Mouse (Mus musculus) fat pad, adult 2 months (tissue): ENCODE data around the gene Ttc23.

Experiments
- DNase-seq: peaks from one replicate; pipeline ENCODE4 v3.0.0-alpha.2; 2011; ENCODE audit warnings: low read depth, low spot score; ENCODE audit errors: extremely low read depth

The Ttc23 gene

DNA sequence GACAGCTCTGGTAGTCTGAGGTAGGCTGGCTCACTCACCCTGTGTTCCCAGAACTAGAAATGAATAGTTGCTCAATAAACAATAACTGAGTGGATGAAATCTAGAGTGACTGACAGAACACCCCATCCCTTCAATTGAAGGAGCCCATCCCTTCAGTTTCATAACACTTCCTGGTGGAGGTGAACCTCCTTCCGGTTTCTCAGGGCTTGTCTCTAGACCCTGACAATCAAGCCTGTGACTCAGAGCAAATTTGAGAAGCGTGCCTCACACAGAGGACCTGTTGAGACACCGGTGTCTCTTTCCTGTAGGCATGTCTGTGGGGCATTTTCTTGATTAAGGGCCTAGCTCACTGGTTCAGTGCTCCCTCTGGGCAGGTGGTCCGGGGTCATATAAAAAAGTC, 151.3 kb downstream of the Ttc23 start:
- no peak for DNase-seq

DNA sequence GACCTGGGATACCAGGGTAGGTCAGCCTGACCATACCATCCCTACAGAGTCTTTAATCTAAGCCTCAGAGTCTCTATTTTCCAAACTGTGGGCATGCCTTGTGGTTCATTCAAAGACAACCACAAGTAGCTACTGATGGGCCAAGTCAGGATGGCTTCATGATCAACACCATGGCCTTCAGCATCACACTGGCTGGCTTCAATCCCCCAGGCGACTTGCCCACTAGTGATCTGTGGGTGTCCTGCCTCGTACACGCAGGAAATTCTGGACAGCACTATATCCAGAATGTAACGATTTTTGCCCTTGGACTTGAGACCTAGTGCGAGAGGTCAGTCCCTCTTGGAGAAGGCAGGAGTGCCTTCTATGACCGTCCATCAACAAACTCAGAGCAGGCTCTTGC, 153.3 kb downstream of the Ttc23 start:
- no peak for DNase-seq

DNA sequence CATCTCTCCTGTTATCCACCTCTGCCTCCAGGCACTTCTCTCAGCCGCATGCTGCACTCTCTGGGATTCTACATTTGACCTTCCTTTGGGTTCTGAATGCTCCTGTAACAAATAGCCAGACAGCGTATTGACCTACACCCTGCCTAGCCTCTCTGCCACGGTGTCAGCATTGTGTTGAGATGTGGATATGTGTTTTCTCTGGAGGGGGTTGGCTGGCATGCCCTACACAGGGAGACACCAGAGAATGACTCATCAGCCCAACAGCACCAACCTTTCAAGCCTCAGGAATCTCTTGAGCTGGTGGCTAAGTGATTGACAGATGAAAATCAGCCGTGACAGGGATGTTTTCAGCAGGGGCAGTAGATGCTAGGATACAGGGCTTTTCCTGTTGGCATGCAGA, 153.8 kb downstream of the Ttc23 start:
- DNase-seq: no peak

DNA sequence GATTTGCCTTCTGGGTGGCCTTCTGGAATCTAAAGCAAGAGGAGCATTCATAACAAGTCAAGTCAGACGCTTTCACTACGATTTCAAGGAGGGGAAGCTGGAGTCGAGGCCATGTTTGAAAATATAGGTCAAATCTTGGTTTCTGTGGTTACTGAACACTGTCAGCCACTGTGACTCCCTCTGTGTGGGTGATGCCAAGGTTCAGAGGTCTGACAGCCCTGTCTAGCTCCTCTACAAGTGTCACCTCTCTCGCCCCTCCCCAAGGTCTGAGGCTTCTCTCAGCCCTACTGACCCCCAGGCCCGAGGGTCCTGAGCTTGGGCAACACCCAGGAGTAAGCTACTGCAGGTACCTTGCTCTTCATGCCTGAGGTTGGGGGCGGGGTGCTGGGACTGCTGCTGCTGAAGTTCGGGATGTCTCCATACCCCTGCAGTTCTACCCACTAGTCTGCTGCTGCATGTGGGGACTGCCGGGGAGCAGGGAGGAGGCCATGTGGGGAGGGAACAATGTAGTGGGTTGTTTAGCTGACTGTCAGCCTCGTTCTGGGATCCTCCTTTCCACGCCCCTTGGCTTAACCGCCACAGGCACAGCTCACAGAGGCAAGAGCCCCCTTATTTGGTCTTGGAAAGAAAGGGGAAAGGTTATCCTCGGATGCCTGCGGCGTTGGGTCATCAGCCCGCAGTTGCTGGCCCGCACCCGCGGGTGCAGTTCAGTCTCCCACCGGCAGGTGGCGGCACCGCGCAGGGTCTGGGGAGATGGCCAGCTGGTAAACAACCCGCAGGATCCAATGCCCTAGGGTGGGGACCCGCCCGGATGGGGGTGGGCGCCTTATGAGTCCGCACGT, 156.0 kb downstream of the Ttc23 start:
- DNase-seq: no peak

DNA sequence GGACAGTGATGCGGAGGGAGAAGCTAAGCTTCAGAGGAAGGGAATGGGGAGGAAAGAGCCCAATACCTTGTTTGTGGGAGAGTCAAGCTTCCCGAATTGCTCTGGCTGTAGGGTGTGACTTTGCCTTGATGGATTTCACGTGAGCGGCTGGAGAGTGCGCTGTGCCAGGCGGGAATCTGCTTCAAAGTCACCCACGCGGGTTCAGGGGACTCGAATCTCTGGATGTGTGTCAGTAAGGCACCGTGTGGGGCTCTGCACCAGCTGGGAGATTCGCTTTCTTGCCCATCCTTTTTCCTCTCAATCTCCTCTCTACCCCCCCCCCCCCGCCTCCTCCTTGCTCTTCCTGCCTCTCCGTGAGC, 156.6 kb downstream of the Ttc23 start:
- DNase-seq: no peak
